Mouse (Mus musculus) R1 (cell line): ENCODE results near the gene Vps37d.
A peak's percentile ranks its signal among the peaks of the same experiment; 100 is the strongest.

Experiments used
- DNase-seq: peaks from one replicate; pipeline ENCODE4 v3.0.0-alpha.2; 2018; ENCODE audit warnings: low read depth, low spot score

Vps37d gene

DNA sequence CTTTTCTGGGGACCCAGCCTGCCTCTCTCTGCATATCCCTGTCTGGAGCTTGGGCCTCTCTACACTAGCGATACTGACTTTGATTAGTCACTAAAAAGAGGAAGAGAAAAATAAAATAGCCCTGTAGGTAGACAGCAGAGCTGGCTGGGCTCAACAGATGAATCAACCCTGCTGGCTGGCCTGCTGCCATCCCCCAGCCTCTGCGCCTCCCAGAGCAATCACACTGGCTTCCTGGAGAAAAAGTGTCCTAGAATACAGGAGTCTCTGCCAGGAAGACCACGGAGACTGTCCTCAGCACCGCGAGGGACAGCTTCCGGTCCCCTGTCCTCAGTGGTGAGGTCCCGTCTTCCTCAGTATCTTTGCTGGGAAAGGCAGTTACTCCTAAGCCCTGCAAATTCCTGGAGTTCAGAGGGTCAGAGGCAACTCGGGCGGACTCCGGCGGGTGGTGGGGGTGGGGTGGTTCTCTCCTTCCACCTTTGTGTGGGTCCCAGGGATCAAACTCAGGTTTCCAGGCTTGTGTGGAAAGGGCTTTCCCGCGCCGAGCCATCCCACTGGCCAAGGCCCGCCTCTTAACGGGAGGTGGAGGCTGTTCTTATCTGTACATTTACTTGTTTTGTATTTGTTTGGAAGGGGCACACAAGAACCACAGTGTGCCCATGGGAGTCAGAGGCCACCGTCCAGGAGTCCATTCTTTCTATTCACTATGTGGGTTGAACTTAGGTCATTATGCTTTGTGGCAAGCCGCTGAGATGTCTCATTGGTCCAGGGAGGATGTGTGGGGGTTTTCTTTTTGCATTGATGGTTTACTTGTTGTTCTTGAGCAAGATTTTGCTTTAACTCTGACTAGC is 48.8 kb downstream of the Vps37d start:
- peak; percentile 36 for DNase-seq

DNA sequence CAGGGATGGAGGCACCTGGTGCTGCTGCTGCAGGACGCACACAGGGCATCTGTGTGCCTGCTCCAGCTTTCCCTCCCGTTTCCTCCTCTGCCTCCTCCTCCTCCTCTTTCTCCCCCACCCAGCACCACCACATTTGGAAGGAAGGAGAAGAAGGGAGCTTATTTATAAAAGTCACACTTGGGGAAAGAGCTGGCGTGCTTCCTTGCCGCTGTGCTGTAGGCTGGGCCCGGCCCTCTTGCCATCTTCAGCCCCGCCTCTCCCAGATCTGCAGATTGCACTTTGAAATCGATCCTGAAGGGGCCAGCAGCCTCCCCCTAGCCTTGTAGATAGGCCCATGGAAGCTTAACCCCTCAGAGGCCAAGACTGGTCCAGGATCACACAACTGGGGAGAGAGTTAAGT is 52.2 kb downstream of the Vps37d start:
- DNase-seq, result peak; percentile 36

DNA sequence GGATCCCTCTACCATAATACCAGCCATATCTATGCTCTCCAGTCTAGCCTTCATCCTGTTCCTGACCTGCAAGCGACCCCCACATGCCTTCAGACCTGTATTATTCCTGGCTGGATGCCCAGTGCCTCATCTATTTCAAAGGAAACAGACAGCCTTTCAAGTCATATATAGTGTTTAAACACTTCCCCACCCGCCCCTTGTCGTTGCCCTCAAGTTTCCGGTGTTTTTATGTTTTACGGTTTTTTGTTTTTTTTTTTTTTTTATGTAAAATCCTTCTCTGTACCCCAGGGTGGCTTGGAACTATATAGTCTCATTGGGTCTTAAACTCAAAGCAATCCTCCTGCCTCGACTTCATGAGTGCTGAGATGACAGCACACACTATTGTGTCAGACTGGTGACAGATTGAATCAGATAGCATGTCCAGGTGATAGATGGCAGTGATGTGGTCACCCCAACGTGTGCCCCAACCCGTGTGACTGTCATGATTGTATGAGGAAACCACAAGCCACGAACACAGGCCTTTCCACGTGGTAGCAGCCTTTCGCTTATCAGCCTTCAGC is 53.3 kb downstream of the Vps37d start:
- no peak for DNase-seq

GRCm38 (mm10) chr5:135023344-135024173 is 54.5 kb downstream of the Vps37d start, which contains the start of gene Stx1a:
Gene Stx1a, plus strand, starts transcription at chr5:135023482.
- DNase-seq, result peak; percentile 96
